Mouse (Mus musculus) hematopoietic stem cell, adult 5-6 weeks (primary cell): ENCODE measurements around the gene Rwdd4a. TPM values are rescaled to one million over a fixed set of nuclear protein-coding genes. Genes with fewer than 3 reads are reported as not detected.

Experiments
- ATAC-seq, 2 experiments: fragments of 125-278 bp in 1 of 2; replicated peaks in 1 of 2; 2 replicates each; pipeline ENCODE4 v1.8.0; 2016 to 2017; ENCODE audit warnings: inconsistent platforms in 2 of 2, mild to moderate bottlenecking in 2 of 2, moderate number of reproducible peaks in 2 of 2, low read depth in 1 of 2, moderate TSS enrichment in 1 of 2; ENCODE audit not compliant: low FRiP score in 2 of 2, poor library complexity in 2 of 2, severe bottlenecking in 2 of 2, insufficient read depth in 1 of 2, low TSS enrichment in 1 of 2
- total RNA-seq: library from RNA; stranded (forward); fragments of 172-1452, 232-1000 nt; gene quantifications from 2 replicates; pipeline ENCODE4 v1.2.3, GENCODE M21; 2017

Gene Rwdd4a
- total RNA-seq: 21.6 and 30.4 TPM in 2 replicates

GRCm38 (mm10) chr8:47533344-47534125, at the start of gene Rwdd4a, which contains the start of gene Trappc11:
TSS of gene Rwdd4a (plus strand) at chr8:47533664.
TSS of gene Trappc11 (minus strand) at chr8:47533470.
- peak; percentile 99 to 100 for ATAC-seq

- no peak for ATAC-seq
These were observed 46.2 kb upstream of the Rwdd4a start for GRCm38 (mm10) chr8:47487231-47487630.

GRCm38 (mm10) chr8:47493106-47493505, 40.4 kb upstream of the Rwdd4a start:
- ATAC-seq: no peak

DNA sequence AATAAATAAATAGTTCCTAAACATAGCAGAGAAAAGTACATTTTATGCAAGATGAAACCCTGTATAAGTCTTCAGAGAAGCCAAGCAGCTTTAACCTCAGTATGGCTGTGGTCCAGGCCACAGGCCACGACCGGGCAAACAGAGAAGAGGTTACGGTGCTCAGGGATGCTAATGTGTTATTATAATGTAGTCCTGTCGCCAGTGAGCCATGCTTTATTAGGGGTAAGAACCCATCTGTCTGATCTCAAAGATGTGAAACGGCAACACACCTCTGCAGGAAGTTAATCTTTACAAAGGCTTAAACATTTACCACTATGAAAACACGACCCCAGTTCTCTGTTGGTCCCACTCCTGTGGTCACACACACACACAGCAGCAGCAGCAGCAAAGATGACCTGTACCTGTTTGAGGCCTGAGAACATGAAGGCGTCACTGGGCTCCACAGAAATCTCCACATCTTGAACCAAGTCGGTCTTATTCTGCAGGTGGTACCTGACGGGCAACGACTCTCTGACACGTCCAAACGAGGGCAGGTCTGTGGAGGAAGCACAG, 38.8 kb upstream of the Rwdd4a start:
- ATAC-seq: no peak

- ATAC-seq: no peak
These were observed 38.0 kb upstream of the Rwdd4a start for GRCm38 (mm10) chr8:47495428-47495827.

GRCm38 (mm10) chr8:47501994-47502393, 31.5 kb upstream of the Rwdd4a start:
- no peak for ATAC-seq

DNA sequence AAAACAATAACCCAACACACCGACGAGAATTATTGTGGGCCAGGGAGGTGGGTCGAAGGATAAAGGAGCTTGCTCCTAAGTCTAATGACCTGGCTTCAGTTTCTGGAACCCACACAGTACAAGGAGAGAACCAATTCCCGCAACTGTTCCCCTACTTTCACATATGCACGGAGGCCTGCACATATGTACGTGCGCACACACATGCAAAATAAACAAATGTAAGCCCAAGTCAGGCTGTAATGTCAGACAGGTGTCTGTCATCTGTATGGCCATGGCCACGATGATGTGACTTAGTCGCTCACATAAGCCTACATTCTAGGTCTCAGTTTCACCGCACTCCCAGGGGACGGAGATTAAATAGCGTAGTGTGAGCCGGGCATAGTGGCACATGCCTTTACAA, 30.9 kb upstream of the Rwdd4a start:
- no peak for ATAC-seq

DNA sequence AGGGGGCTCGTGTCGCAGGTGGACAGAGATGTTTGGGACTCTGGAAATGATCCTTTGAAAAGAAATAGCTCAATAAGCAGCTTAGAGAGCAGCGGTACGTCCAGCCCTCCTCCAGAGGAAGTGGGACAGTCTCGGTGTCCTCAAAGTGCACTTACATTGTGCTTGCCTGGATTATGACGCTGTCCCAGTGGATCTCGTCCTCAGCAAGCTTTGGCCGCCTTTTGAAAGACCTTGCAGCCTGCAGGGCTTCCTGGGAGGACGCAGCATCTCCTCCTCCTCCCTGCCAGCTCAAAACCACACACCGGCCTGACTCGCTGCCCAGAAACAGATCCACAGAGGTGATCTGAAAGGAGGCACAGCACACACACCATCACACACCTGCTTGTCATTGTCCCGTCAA, 28.0 kb upstream of the Rwdd4a start:
- ATAC-seq: no peak

DNA sequence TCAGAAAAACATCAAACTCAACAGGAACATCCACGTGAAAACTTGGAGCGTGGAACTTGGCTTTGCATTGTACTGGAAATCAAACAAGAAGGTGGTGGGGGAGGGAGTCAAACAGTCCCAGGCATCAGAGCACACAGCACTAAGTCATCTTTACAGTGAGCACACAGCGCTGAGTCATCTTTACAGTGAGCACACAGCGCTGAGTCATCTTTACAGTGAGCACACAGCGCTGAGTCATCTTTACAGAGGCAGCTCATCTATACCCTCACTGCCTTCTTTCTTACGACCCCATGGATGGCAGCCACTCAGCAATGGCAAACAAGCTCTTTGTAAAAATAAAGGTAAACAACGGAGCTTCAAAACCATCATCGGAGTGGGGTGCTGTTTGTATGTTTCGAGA, 22.5 kb upstream of the Rwdd4a start:
- peak in 1 of 2 experiments; percentile 21; a peak in 1 of 4 replicates for ATAC-seq

GRCm38 (mm10) chr8:47513601-47514000, 19.9 kb upstream of the Rwdd4a start:
- no peak for ATAC-seq

DNA sequence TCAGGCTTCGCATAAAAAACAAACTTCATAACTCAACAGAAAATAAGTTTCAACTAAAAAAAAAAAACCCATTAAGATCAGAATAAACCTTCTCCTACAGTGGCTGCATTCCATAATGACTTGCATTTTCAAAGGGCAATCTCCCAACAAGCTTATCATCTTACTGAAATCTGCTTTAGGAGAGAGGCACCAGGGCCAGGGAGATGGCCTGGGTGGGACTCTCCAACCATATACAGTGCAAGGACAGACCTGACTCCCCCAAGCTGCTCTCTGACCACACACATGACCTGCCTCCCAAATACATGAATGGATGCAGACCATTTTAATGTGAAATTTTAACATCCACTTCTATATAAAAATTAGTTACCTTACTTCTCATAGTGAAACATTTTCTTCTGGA, 5.4 kb upstream of the Rwdd4a start:
- ATAC-seq: no peak

DNA sequence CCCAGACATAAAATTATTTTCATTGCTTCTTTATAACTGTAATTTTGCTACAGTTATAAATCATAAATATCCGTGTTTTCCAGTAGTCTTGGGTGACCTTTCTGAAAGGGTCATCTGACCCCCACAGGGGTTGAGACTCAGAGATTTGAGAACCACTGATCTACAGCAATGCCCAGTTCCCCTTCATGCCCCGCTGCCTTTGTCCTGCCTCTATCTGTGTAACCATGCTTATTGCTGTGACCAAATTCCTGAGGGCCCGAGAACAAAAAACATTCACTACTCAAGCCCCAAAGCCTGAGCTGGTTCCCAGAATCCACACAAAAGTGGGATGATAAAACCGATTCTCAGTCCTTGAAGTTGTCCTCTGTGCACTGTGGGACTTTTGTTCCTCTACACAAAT, 4.9 kb downstream of the Rwdd4a start:
- ATAC-seq: no peak

DNA sequence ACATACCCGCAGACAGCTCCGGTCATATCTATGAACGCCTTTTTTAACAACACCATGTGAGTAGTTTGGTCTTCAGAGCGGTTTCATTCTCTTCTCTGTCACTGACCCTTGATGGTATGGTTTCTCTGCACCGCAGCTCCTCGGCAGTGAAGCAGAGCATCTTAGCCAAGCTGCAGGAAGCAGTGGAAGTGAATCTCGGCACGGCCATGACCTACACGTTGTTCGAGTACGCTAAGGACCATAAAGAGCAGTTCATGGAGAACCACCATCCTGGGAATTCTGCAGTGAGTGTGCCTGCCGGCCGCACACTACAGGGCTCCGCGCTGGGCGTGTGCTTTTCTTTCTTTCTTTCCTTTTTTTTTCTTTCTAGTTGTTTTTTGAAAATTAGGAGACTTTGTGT, 9.3 kb downstream of the Rwdd4a start:
- no peak for ATAC-seq

GRCm38 (mm10) chr8:47544094-47544493, 10.6 kb downstream of the Rwdd4a start:
- ATAC-seq: no peak

- no peak for ATAC-seq
These were observed 13.6 kb downstream of the Rwdd4a start for GRCm38 (mm10) chr8:47547102-47547501.

- peak in 1 of 2 experiments; percentile 51; a peak in 1 of 4 replicates for ATAC-seq
These were observed 20.1 kb downstream of the Rwdd4a start for GRCm38 (mm10) chr8:47553613-47554012.

DNA sequence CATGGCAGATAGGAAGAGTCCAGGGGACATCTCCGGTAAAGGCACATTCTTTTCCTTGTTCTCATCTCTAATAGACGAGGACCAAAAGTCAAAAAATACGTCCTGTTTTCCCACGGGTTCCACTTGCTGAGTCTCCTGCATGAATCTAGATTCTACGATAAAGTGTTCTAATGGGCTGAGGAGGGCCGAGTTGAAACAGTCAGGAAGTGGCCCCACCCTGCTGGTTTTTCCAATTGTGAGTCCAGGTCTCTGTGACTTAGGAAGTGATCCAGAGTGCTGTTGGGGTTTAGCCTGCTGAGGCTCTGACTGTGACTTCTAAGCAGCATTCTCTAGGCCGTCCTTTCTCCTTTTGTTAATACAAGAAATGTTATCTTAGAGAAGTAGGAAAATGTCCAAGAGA, 23.0 kb downstream of the Rwdd4a start:
- ATAC-seq: no peak

DNA sequence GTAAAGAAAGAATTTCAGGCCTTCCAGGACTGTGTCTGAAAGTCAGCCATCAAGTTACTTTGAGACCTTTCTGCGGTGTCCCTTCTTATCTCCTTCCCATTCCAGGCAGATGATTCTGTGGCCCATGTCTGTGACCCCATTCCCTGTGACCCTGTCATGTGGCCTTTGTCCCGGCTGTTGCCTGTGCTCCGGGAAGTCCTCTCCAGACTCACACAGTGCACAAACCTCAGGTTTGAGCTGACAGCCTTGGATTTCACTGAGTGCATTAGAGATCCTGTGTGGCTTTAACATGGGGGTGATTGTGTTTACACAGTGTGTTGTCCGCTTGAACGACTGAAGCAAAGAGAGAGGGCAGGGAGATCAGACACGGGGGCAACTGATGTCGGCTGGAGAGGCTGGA, 24.8 kb downstream of the Rwdd4a start:
- no peak for ATAC-seq

GRCm38 (mm10) chr8:47560801-47561200, 27.3 kb downstream of the Rwdd4a start:
- no peak for ATAC-seq
